Mouse (Mus musculus): ENCODE results near the gene Lap3.

Lap3 gene

GRCm38 (mm10) chr5:45493191-45494092, at the start of gene Lap3:
Lap3 (plus strand) TSS chr5:45493374.
- peak; percentile 97 for DNase-seq

- no peak for DNase-seq
Observed at GRCm38 (mm10) chr5:45444130-45444832, 48.9 kb upstream of the Lap3 start.

- DNase-seq: peak; percentile 24
Observed at GRCm38 (mm10) chr5:45448676-45449075, 44.5 kb upstream of the Lap3 start.

GRCm38 (mm10) chr5:45449206-45449605, 44.0 kb upstream of the Lap3 start:
- peak; percentile 27 for DNase-seq

GRCm38 (mm10) chr5:45449831-45450716, 43.1 kb upstream of the Lap3 start, which contains the start of gene Qdpr:
Qdpr (minus strand) TSS chr5:45450236.
- peak; percentile 100 for DNase-seq

- no peak for DNase-seq
Observed at GRCm38 (mm10) chr5:45453451-45453850, 39.7 kb upstream of the Lap3 start, which contains the start of gene Clrn2. Clrn2 (plus strand) TSS chr5:45453751.

- no peak for DNase-seq
Observed at GRCm38 (mm10) chr5:45454456-45454855, 38.7 kb upstream of the Lap3 start.

- no peak for DNase-seq
Observed at GRCm38 (mm10) chr5:45472880-45473450, 20.2 kb upstream of the Lap3 start.

- DNase-seq: no peak
Observed at GRCm38 (mm10) chr5:45473521-45473920, 19.7 kb upstream of the Lap3 start.

GRCm38 (mm10) chr5:45474215-45474614, 19.0 kb upstream of the Lap3 start:
- peak; percentile 86 for DNase-seq

GRCm38 (mm10) chr5:45474758-45475157, 18.4 kb upstream of the Lap3 start:
- no peak for DNase-seq

- no peak for DNase-seq
Observed at GRCm38 (mm10) chr5:45475771-45476170, 17.4 kb upstream of the Lap3 start.

- peak; percentile 70 for DNase-seq
Observed at GRCm38 (mm10) chr5:45476288-45476687, 16.9 kb upstream of the Lap3 start.

- no peak for DNase-seq
Observed at GRCm38 (mm10) chr5:45477601-45478000, 15.6 kb upstream of the Lap3 start.

GRCm38 (mm10) chr5:45480066-45480465, 13.1 kb upstream of the Lap3 start:
- DNase-seq: no peak

GRCm38 (mm10) chr5:45481125-45481524, 12.0 kb upstream of the Lap3 start:
- DNase-seq: no peak

GRCm38 (mm10) chr5:45482607-45483006, 10.6 kb upstream of the Lap3 start:
- no peak for DNase-seq

GRCm38 (mm10) chr5:45483654-45484053, 9.5 kb upstream of the Lap3 start:
- no peak for DNase-seq

GRCm38 (mm10) chr5:45491776-45492175, 1.4 kb upstream of the Lap3 start:
- DNase-seq: no peak

- no peak for DNase-seq
Observed at GRCm38 (mm10) chr5:45494093-45494755, 1.1 kb downstream of the Lap3 start.

- no peak for DNase-seq
Observed at GRCm38 (mm10) chr5:45495429-45495975, 2.3 kb downstream of the Lap3 start.

- DNase-seq: no peak
Observed at GRCm38 (mm10) chr5:45496042-45496441, 2.9 kb downstream of the Lap3 start.
